Mouse (Mus musculus): ENCODE measurements around the gene Ankrd28. TPM values are rescaled to one million over a fixed set of nuclear protein-coding genes. Genes with fewer than 3 reads are reported as not detected.

Gene Ankrd28
- polyA plus RNA-seq, 2 experiments: 11.7 to 17.2 TPM

GRCm38 (mm10) chr14:31661671-31662554 is 168.5 kb downstream of the Ankrd28 start:
- peak; percentile 97 for DNase-seq (ENCODE audit: low spot score)
- WGBS: 2% methylated on average over 44 of the region's 44 CpGs
- Histone ChIP-seq H3K9ac (ENCODE audit: low read depth, low read length, severe bottlenecking) (peak overlapping the region; percentile 55), H3K4me2 (replicated peaks; ENCODE audit: low read depth, low read length, severe bottlenecking) (peak overlapping the region; percentile 60), H3K9me3 (ENCODE audit: control insufficient read depth, low read length) (no peaks in the 10 kb centered on the region), H3K36me3 (ENCODE audit: control insufficient read depth, insufficient read depth, low read length) (peaks cover 2% of the 10 kb centered on the region; the same call in 1 of the 2 replicates), H3K4me3 (replicated peaks; ENCODE audit: low read length) (peak overlapping the region; percentile 27), H3K27me3 (ENCODE audit: control insufficient read depth, insufficient read depth, low read length) (no peaks in the 10 kb centered on the region), H3K4me1 (ENCODE audit: control insufficient read depth, insufficient read depth, low read length) (peaks cover 85% of the 10 kb centered on the region), H3K27ac (replicated peaks; ENCODE audit: low read depth, low read length) (peak overlapping the region; percentile 99)
- TF ChIP-seq POLR2A (IDR thresholded peaks at IDR 0.05; ENCODE audit: borderline replicate concordance, extremely low read depth, insufficient read depth, insufficient read length): peak; percentile 38; the same call in 1 of the 2 replicates
- peak; percentile 91 for ATAC-seq (ENCODE audit: low FRiP score, low read depth)

GRCm38 (mm10) chr14:31660312-31661093 is 169.9 kb downstream of the Ankrd28 start:
- Histone ChIP-seq H3K27me3 (ENCODE audit: control insufficient read depth, insufficient read depth, low read length) (no peaks in the 10 kb centered on the region), H3K4me2 (replicated peaks; ENCODE audit: low read depth, low read length, severe bottlenecking) (no peak overlapping the region), H3K9me3 (ENCODE audit: control insufficient read depth, low read length) (no peaks in the 10 kb centered on the region), H3K4me3 (replicated peaks; ENCODE audit: low read length) (no peak overlapping the region), H3K27ac (replicated peaks; ENCODE audit: low read depth, low read length) (peak overlapping the region; percentile 99), H3K36me3 (ENCODE audit: control insufficient read depth, insufficient read depth, low read length) (no peaks in the 10 kb centered on the region), H3K9ac (ENCODE audit: low read depth, low read length, severe bottlenecking) (0 out of 2 replicates have a peak overlapping the region, but pooled peaks have one; percentile 3), H3K4me1 (ENCODE audit: control insufficient read depth, insufficient read depth, low read length) (peaks cover 78% of the 10 kb centered on the region)
- 43% methylated on average over 7 of the region's 7 CpGs for WGBS
- DNase-seq (ENCODE audit: low spot score) (peak; percentile 42), ATAC-seq (ENCODE audit: low FRiP score, low read depth) (no peak)
- no peak for TF ChIP-seq POLR2A (IDR thresholded peaks at IDR 0.05; ENCODE audit: borderline replicate concordance, extremely low read depth, insufficient read depth, insufficient read length)

DNA sequence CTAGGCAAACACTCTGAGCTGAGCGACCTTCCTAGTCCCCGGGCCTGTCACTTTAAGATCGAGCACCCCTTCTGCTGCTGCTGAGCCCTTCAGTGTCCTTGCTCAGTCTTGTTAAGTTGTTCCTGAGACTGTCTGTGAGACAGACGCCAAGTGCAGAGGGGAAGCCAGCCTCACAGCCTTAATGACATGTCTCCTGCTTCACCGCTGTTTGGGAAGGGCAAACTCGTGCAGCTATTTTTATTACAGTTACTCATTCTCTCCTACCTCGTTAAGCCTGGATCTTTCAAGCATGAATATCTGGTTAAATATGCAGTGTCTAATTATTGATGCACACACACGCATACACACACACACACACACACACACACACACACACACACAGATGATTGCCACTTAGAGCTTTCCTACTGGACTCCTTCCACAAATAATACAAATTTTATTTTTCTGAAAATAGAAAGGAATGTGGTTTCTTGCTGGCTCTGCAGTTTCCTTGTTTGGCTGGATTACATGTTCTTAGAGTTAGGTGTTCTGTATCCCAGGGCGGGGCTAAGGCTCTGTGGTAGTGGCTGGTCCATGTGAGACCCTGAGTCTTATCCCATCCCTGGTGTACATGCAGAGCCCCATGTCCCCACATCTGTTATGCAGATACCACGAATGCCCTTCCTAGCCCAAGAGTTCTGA is 170.8 kb downstream of the Ankrd28 start:
- DNase-seq (ENCODE audit: low spot score): peak; percentile 77
- Histone ChIP-seq H3K4me2 (replicated peaks; ENCODE audit: low read depth, low read length, severe bottlenecking) (peak overlapping the region; percentile 9; the same call in 1 of the 2 replicates), H3K9ac (ENCODE audit: low read depth, low read length, severe bottlenecking) (no peak overlapping the region), H3K9me3 (ENCODE audit: control insufficient read depth, low read length) (no peaks in the 10 kb centered on the region), H3K4me1 (ENCODE audit: control insufficient read depth, insufficient read depth, low read length) (peaks cover 69% of the 10 kb centered on the region), H3K27me3 (ENCODE audit: control insufficient read depth, insufficient read depth, low read length) (no peaks in the 10 kb centered on the region), H3K36me3 (ENCODE audit: control insufficient read depth, insufficient read depth, low read length) (no peaks in the 10 kb centered on the region), H3K4me3 (replicated peaks; ENCODE audit: low read length) (no peak overlapping the region), H3K27ac (replicated peaks; ENCODE audit: low read depth, low read length) (peak overlapping the region; percentile 99)
- no peak for TF ChIP-seq POLR2A (IDR thresholded peaks at IDR 0.05; ENCODE audit: borderline replicate concordance, extremely low read depth, insufficient read depth, insufficient read length)
- peak; percentile 21 for ATAC-seq (ENCODE audit: low FRiP score, low read depth)
- 28% methylated on average over 10 of the region's 10 CpGs for WGBS

GRCm38 (mm10) chr14:31658126-31658680 is 172.2 kb downstream of the Ankrd28 start:
- Histone ChIP-seq H3K9ac (ENCODE audit: low read depth, low read length, severe bottlenecking) (no peak overlapping the region), H3K4me1 (ENCODE audit: control insufficient read depth, insufficient read depth, low read length) (peaks cover 55% of the 10 kb centered on the region), H3K27me3 (ENCODE audit: control insufficient read depth, insufficient read depth, low read length) (no peaks in the 10 kb centered on the region), H3K9me3 (ENCODE audit: control insufficient read depth, low read length) (no peaks in the 10 kb centered on the region), H3K27ac (replicated peaks; ENCODE audit: low read depth, low read length) (no peak overlapping the region), H3K4me2 (replicated peaks; ENCODE audit: low read depth, low read length, severe bottlenecking) (no peak overlapping the region), H3K36me3 (ENCODE audit: control insufficient read depth, insufficient read depth, low read length) (no peaks in the 10 kb centered on the region), H3K4me3 (replicated peaks; ENCODE audit: low read length) (no peak overlapping the region)
- 88% methylated on average over 8 of the region's 8 CpGs for WGBS
- DNase-seq (ENCODE audit: low spot score) (no peak), ATAC-seq (ENCODE audit: low FRiP score, low read depth) (no peak)
- TF ChIP-seq POLR2A (IDR thresholded peaks at IDR 0.05; ENCODE audit: borderline replicate concordance, extremely low read depth, insufficient read depth, insufficient read length): no peak

Measured in limb, embryonic 14.5 days (tissue).